Mouse (Mus musculus) limb, embryonic 11.5 days (tissue): Measurements from ENCODE around the gene Nol10. TPM values are rescaled to one million over a fixed set of nuclear protein-coding genes. Genes with fewer than 3 reads are reported as not detected.
A peak's percentile ranks its signal among the peaks of the same experiment; 100 is the strongest.

Source experiments
- ATAC-seq: fragments of 200-750 bp; cut with Nextera tagmentation; 2 replicates; pipeline ENCODE4 v1.8.0; 2017; ENCODE audit warnings: low read depth; ENCODE audit not compliant: insufficient number of reproducible peaks, low FRiP score, low TSS enrichment
- DNase-seq: peaks from one replicate; pipeline ENCODE4 v3.0.0-alpha.2; 2015; ENCODE audit warnings: low spot score
- H3K27ac ChIP-seq: fragments of 300-500 bp; sonication (generic); replicated peaks from 2 replicates; pipeline ENCODE4 v1.5.1; 2014; ENCODE audit warnings: low read depth, mild to moderate bottlenecking, low read length
- H3K27me3 ChIP-seq: fragments of 300-500 bp; sonication (generic); 2 replicates; pipeline ENCODE4 v1.6.1; 2014; ENCODE audit warnings: mild to moderate bottlenecking, low read length, mixed read lengths; ENCODE audit not compliant: control insufficient read depth, insufficient read depth
- H3K36me3 ChIP-seq: fragments of 300-500 bp; sonication (generic); 2 replicates; pipeline ENCODE4 v1.6.1; 2014; ENCODE audit warnings: mild to moderate bottlenecking, low read length, moderate library complexity, mixed read lengths; ENCODE audit not compliant: control insufficient read depth, insufficient read depth
- H3K4me1 ChIP-seq: fragments of 300-500 bp; sonication (generic); 2 replicates; pipeline ENCODE4 v1.6.1; 2014; ENCODE audit warnings: low read length, mixed read lengths; ENCODE audit not compliant: control insufficient read depth, insufficient read depth
- H3K4me2 ChIP-seq: fragments of 300-500 bp; sonication (generic); 2 replicates; pipeline ENCODE4 v1.6.1; 2014; ENCODE audit warnings: low read depth, mild to moderate bottlenecking, moderate library complexity; ENCODE audit not compliant: severe bottlenecking
- H3K4me3 ChIP-seq: fragments of 300-500 bp; sonication (generic); 2 replicates; pipeline ENCODE4 v1.5.1; 2014; ENCODE audit warnings: low read depth, low read length
- H3K9ac ChIP-seq: fragments of 300-500 bp; sonication (generic); 2 replicates; pipeline ENCODE4 v1.6.1; 2014; ENCODE audit warnings: mild to moderate bottlenecking, low read length
- H3K9me3 ChIP-seq: fragments of 300-500 bp; sonication (generic); 2 replicates; pipeline ENCODE4 v1.6.1; 2016; ENCODE audit warnings: low read length; ENCODE audit not compliant: control insufficient read depth
- WGBS: fragments of 180-500 bp; shearing (Covaris S2); extraction: QIAGEN DNeasy Blood & Tissue Kit; methylation state at CpG from one replicate; pipeline ENCODE4 v1.1.7; 2014; 5-methylcytosine and 5-hydroxymethylcytosine counted together
- polyA plus RNA-seq: library from polyadenylated mRNA; unstranded; fragments of >200 nt; fragmentation: Nextera tagmentation; extraction: Ambion mirVana; gene quantifications from 2 replicates; pipeline ENCODE4 v1.2.1, GENCODE M21; 2014

Gene Nol10
- polyA plus RNA-seq, 1 experiment from 2014 or later: 35.4 TPM

- no peaks in the 10 kb centered on the region for H3K9me3 ChIP-seq
- peaks cover 4% of the 10 kb centered on the region; the same call in 1 of the 2 replicates for H3K4me1 ChIP-seq
- WGBS: 4% methylated on average over 45 of the region's 51 CpGs
- peak overlapping the region; percentile 40; the same call in 1 of the 2 replicates for H3K9ac ChIP-seq
- peak overlapping the region; percentile 76 for H3K4me2 ChIP-seq
- peak overlapping the region; percentile 37 for H3K4me3 ChIP-seq
- peak; percentile 48 for DNase-seq
- H3K27me3 ChIP-seq: peaks cover 31% of the 10 kb centered on the region
- no peak overlapping the region for H3K27ac ChIP-seq
- H3K36me3 ChIP-seq: no peaks in the 10 kb centered on the region
- 0 out of 2 replicates have a peak, but pooled peaks have one; percentile 21 for ATAC-seq
Measured at GRCm38 (mm10) chr12:17324549-17325470, 23.4 kb upstream of the Nol10 start.

DNA sequence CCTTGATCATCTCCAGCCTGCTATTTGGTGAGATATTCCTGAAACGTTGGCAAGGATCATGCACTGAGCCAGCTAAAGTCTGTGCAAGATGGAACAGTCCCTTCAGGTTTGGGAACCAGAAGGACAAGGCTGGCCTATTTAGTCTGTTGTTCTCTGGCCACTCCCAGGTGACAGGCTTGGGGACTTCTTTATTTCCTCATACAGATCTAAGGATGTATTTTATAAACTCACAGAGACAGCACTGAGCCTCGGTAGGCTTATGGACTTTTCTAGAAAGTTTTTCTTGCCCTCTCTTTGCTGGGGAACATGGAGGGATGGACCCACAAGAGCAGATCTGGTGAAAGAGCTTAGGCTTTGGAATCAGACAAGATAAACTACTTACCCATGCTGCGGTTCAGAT lies 19.0 kb upstream of the Nol10 start, which contains the start of gene Atp6v1c2:
Gene Atp6v1c2, minus strand, starts transcription at position 101 of the 400 bp plus-strand sequence.
- ATAC-seq (no peak), DNase-seq (no peak)
- H3K9me3 ChIP-seq: no peaks in the 10 kb centered on the region
- H3K27me3 ChIP-seq: peaks cover 17% of the 10 kb centered on the region
- H3K27ac ChIP-seq: no peak within 1 kb of the TSS
- H3K4me3 ChIP-seq: no peak within 1 kb of the TSS
- WGBS: 82% methylated on average over 3 of the region's 3 CpGs
- no peaks in the 10 kb centered on the region for H3K36me3 ChIP-seq
- peaks cover 4% of the 10 kb centered on the region; the same call in 1 of the 2 replicates for H3K4me1 ChIP-seq
- no peak within 1 kb of the TSS for H3K4me2 ChIP-seq
- no peak within 1 kb of the TSS for H3K9ac ChIP-seq

- Histone ChIP-seq H3K4me1 (no peaks in the 10 kb centered on the region), H3K36me3 (no peaks in the 10 kb centered on the region), H3K27ac (no peak overlapping the region), H3K27me3 (no peaks in the 10 kb centered on the region), H3K9ac (no peak overlapping the region), H3K9me3 (no peaks in the 10 kb centered on the region), H3K4me2 (no peak overlapping the region), H3K4me3 (no peak overlapping the region)
- 38% methylated on average over 1 of the region's 1 CpGs for WGBS
- no peak for ATAC-seq
- no peak for DNase-seq
Measured at GRCm38 (mm10) chr12:17333459-17333858, 14.8 kb upstream of the Nol10 start.

DNA sequence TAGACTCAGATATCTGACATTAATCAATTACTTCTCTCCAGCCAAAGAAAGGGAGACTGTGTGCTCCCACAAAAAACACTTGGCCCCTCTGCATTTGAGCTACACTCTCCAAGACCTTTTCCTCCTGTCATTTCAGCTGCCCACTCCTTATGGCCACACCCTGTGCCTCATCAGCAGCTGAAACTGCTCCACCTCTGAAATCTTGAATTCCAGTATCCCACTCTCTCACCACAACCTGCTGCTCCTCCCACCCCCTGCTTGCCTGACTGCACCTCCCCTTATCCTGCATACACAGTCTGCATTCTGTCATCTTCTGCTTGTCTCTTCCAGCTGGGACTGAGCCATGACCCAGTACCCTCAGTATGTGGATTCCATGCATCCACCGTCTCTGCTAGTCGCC lies 9.9 kb upstream of the Nol10 start:
- Histone ChIP-seq H3K4me2 (no peak overlapping the region), H3K4me1 (no peaks in the 10 kb centered on the region), H3K9ac (no peak overlapping the region), H3K4me3 (no peak overlapping the region), H3K27me3 (no peaks in the 10 kb centered on the region), H3K9me3 (no peaks in the 10 kb centered on the region), H3K36me3 (no peaks in the 10 kb centered on the region), H3K27ac (no peak overlapping the region)
- 83% methylated on average over 2 of the region's 2 CpGs for WGBS
- DNase-seq: no peak
- ATAC-seq: no peak

- Histone ChIP-seq H3K27ac (no peak overlapping the region), H3K4me2 (no peak overlapping the region), H3K9ac (no peak overlapping the region), H3K4me3 (no peak overlapping the region), H3K36me3 (no peaks in the 10 kb centered on the region), H3K27me3 (no peaks in the 10 kb centered on the region), H3K9me3 (no peaks in the 10 kb centered on the region), H3K4me1 (no peaks in the 10 kb centered on the region)
- WGBS: 77% methylated on average over 3 of the region's 3 CpGs
- ATAC-seq: no peak
- peak; percentile 28 for DNase-seq
Measured at GRCm38 (mm10) chr12:17339114-17339905, 8.9 kb upstream of the Nol10 start.

GRCm38 (mm10) chr12:17347327-17348047 lies 771 bp upstream of the Nol10 start:
- Histone ChIP-seq H3K27me3 (no peaks in the 10 kb centered on the region), H3K9ac (peak overlapping the region; percentile 83), H3K4me1 (peaks cover 7% of the 10 kb centered on the region; the same call in 1 of the 2 replicates), H3K4me2 (peak overlapping the region; percentile 87), H3K27ac (no peak overlapping the region), H3K9me3 (no peaks in the 10 kb centered on the region), H3K4me3 (peak overlapping the region; percentile 81), H3K36me3 (no peaks in the 10 kb centered on the region)
- peak; percentile 29 for DNase-seq
- 0 out of 2 replicates have a peak, but pooled peaks have one; percentile 44 for ATAC-seq
- 35% methylated on average over 11 of the region's 11 CpGs for WGBS

GRCm38 (mm10) chr12:17350106-17350505 lies 1.8 kb downstream of the Nol10 start:
- Histone ChIP-seq H3K27me3 (no peaks in the 10 kb centered on the region), H3K27ac (no peak overlapping the region), H3K9me3 (no peaks in the 10 kb centered on the region), H3K4me3 (no peak overlapping the region), H3K4me1 (peaks cover 7% of the 10 kb centered on the region; the same call in 1 of the 2 replicates), H3K4me2 (no peak overlapping the region), H3K36me3 (peaks cover 2% of the 10 kb centered on the region; the same call in 1 of the 2 replicates), H3K9ac (no peak overlapping the region)
- no peak for ATAC-seq
- DNase-seq: no peak

GRCm38 (mm10) chr12:17356853-17357252 lies 8.6 kb downstream of the Nol10 start:
- WGBS: 91% methylated on average over 4 of the region's 4 CpGs
- DNase-seq (no peak), ATAC-seq (no peak)
- no peak overlapping the region for H3K27ac ChIP-seq
- no peaks in the 10 kb centered on the region for H3K27me3 ChIP-seq
- peaks cover 4% of the 10 kb centered on the region; the same call in 1 of the 2 replicates for H3K36me3 ChIP-seq
- no peaks in the 10 kb centered on the region for H3K4me1 ChIP-seq
- H3K9me3 ChIP-seq: no peaks in the 10 kb centered on the region
- H3K4me2 ChIP-seq: no peak overlapping the region
- no peak overlapping the region for H3K9ac ChIP-seq
- no peak overlapping the region for H3K4me3 ChIP-seq
